Mouse (Mus musculus): ENCODE results near the gene Trpm3. TPM values are rescaled to one million over a fixed set of nuclear protein-coding genes. Genes with fewer than 3 reads are reported as not detected.

Gene Trpm3
- polyA plus RNA-seq, 1 experiment = 53.1 TPM

DNA sequence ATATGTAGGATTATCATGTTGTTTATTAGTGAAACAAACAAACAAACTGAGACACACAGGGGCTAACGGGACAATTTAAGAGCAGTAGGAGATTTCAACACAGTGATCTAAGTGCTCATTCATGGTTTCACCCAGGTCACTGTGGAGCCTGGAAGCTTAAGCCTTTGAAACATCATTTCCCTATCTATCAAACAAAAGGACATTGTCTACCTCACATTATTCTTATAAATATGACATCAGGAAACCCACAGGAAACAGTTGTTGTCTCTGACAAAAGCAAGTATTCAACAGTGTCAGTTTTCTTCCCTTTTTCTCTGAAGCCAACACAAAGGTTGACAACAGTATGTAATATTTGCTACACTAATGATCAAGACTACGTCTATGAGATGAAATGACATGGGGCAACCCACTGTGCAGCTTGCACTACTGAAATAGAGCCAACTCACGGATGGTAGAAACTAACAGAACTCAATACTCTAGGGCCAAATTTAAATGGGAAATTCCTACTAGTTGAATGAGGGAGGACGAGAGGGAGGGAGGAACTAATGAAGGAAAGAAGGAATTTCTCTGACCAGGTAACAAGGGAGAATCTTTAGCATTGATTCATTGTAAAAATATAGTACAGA lies 443.4 kb downstream of the Trpm3 start:
- no peak overlapping the region for H3K27ac ChIP-seq (ENCODE audit: insufficient read depth, low read length)
- no peak for TF ChIP-seq CTCF (IDR thresholded peaks at IDR 0.05; ENCODE audit: borderline replicate concordance, insufficient read depth, low read depth, low read length)
- no peak overlapping the region for H3K4me3 ChIP-seq (replicated peaks; ENCODE audit: insufficient read depth, low read depth, low read length)
- H3K27me3 ChIP-seq (ENCODE audit: control insufficient read depth, insufficient read depth, low read length) = no peaks in the 10 kb centered on the region
- no peaks in the 10 kb centered on the region; the same call in 1 of the 2 replicates for H3K4me1 ChIP-seq (ENCODE audit: control insufficient read depth, insufficient read depth, low read length)
- WGBS = 40% methylated on average over 4 of the region's 4 CpGs
- peak in 1 of 2 experiments; percentile 67 for DNase-seq

DNA sequence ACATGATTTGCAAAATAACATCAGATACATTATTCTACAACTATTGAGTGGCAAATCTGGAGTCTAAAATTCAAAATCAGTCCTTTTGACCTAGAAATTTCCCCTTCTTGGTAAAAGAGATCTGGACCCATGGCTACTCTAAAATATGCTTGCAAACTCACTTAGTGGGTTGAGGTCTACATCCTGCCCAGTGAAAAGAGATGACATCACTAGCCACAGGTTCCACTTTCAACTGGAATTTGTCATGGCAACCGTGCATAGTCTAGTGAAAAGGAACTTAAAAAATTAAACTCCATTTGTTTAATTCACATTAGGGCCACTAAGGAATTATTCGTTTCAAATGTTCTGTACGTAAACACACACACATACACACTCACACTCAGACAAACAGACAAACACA lies 455.6 kb downstream of the Trpm3 start:
- DNase-seq = no peak
- Histone ChIP-seq H3K27me3 (ENCODE audit: control insufficient read depth, insufficient read depth, low read length) (no peaks in the 10 kb centered on the region), H3K4me3 (replicated peaks; ENCODE audit: insufficient read depth, low read depth, low read length) (no peak overlapping the region), H3K4me1 (ENCODE audit: control insufficient read depth, insufficient read depth, low read length) (peaks cover 5% of the 10 kb centered on the region; the same call in 1 of the 2 replicates), H3K27ac (ENCODE audit: insufficient read depth, low read length) (no peak overlapping the region)
- WGBS = 93% methylated on average over 3 of the region's 3 CpGs
- TF ChIP-seq CTCF (IDR thresholded peaks at IDR 0.05; ENCODE audit: borderline replicate concordance, insufficient read depth, low read depth, low read length) (no peak), POLR2A (IDR thresholded peaks at IDR 0.05; ENCODE audit: borderline replicate concordance, insufficient read depth, low read length) (no peak)

GRCm38 (mm10) chr19:22595246-22595645 lies 456.4 kb downstream of the Trpm3 start:
- TF ChIP-seq CTCF (IDR thresholded peaks at IDR 0.05; ENCODE audit: borderline replicate concordance, insufficient read depth, low read depth, low read length) = no peak
- TF ChIP-seq POLR2A (IDR thresholded peaks at IDR 0.05; ENCODE audit: borderline replicate concordance, insufficient read depth, low read length) = no peak
- Histone ChIP-seq H3K27me3 (ENCODE audit: control insufficient read depth, insufficient read depth, low read length) (no peaks in the 10 kb centered on the region), H3K4me3 (replicated peaks; ENCODE audit: insufficient read depth, low read depth, low read length) (no peak overlapping the region), H3K4me1 (ENCODE audit: control insufficient read depth, insufficient read depth, low read length) (peaks cover 3% of the 10 kb centered on the region; the same call in 1 of the 2 replicates), H3K27ac (ENCODE audit: insufficient read depth, low read length) (no peak overlapping the region)
- no peak for DNase-seq
- WGBS = 81% methylated on average over 2 of the region's 2 CpGs

DNA sequence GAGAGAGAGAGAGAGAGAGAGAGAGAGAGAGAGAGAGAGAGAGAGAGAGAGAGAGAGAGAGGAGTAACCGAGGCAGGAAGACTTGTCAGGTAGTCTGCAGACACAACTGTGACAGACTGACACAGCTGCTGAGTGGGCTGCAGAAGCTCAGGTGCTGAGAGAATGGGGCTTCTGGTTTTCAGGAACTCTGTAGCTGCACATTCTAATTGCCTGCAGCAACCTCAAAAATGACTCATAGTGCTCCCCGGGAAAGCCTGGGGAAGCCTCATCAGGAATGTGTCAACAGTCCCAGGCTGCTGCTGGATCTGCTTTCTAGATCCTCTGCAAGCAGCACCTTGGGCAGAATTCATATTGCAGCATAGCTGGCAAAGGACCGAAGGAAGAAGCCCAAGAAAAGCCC lies 457.9 kb downstream of the Trpm3 start:
- Histone ChIP-seq H3K27me3 (ENCODE audit: control insufficient read depth, insufficient read depth, low read length) (no peaks in the 10 kb centered on the region), H3K4me1 (ENCODE audit: control insufficient read depth, insufficient read depth, low read length) (peaks cover 3% of the 10 kb centered on the region; the same call in 1 of the 2 replicates), H3K27ac (ENCODE audit: insufficient read depth, low read length) (no peak overlapping the region), H3K4me3 (replicated peaks; ENCODE audit: insufficient read depth, low read depth, low read length) (no peak overlapping the region)
- WGBS = 14% methylated on average over 3 of the region's 3 CpGs
- DNase-seq = peak; percentile 57 to 68
- TF ChIP-seq POLR2A (IDR thresholded peaks at IDR 0.05; ENCODE audit: borderline replicate concordance, insufficient read depth, low read length) (no peak), CTCF (IDR thresholded peaks at IDR 0.05; ENCODE audit: borderline replicate concordance, insufficient read depth, low read depth, low read length) (no peak)

- no peaks in the 10 kb centered on the region for H3K27me3 ChIP-seq (ENCODE audit: control insufficient read depth, insufficient read depth, low read length)
- peaks cover 15% of the 10 kb centered on the region for H3K4me1 ChIP-seq (ENCODE audit: control insufficient read depth, insufficient read depth, low read length)
- H3K4me3 ChIP-seq (replicated peaks; ENCODE audit: insufficient read depth, low read depth, low read length) = no peak overlapping the region
- H3K27ac ChIP-seq (ENCODE audit: insufficient read depth, low read length) = peak overlapping the region; percentile 48; the same call in 1 of the 2 replicates
- peak; percentile 49 to 64 for DNase-seq
- 11% methylated on average over 4 of the region's 4 CpGs for WGBS
- TF ChIP-seq POLR2A (IDR thresholded peaks at IDR 0.05; ENCODE audit: borderline replicate concordance, insufficient read depth, low read length) (no peak), CTCF (IDR thresholded peaks at IDR 0.05; ENCODE audit: borderline replicate concordance, insufficient read depth, low read depth, low read length) (no peak)
Observed at GRCm38 (mm10) chr19:22604322-22604721, 465.5 kb downstream of the Trpm3 start.

- Histone ChIP-seq H3K4me1 (ENCODE audit: control insufficient read depth, insufficient read depth, low read length) (peaks cover 17% of the 10 kb centered on the region), H3K4me3 (replicated peaks; ENCODE audit: insufficient read depth, low read depth, low read length) (no peak overlapping the region), H3K27me3 (ENCODE audit: control insufficient read depth, insufficient read depth, low read length) (no peaks in the 10 kb centered on the region), H3K27ac (ENCODE audit: insufficient read depth, low read length) (no peak overlapping the region)
- WGBS = 73% methylated on average over 5 of the region's 5 CpGs
- peak in 1 of 2 experiments; percentile 47 for DNase-seq
- TF ChIP-seq CTCF (IDR thresholded peaks at IDR 0.05; ENCODE audit: borderline replicate concordance, insufficient read depth, low read depth, low read length) = no peak
- no peak for TF ChIP-seq POLR2A (IDR thresholded peaks at IDR 0.05; ENCODE audit: borderline replicate concordance, insufficient read depth, low read length)
Observed at GRCm38 (mm10) chr19:22607985-22608684, 469.3 kb downstream of the Trpm3 start.

- Histone ChIP-seq H3K27ac (ENCODE audit: insufficient read depth, low read length) (no peak overlapping the region), H3K4me1 (ENCODE audit: control insufficient read depth, insufficient read depth, low read length) (peaks cover 2% of the 10 kb centered on the region), H3K4me3 (replicated peaks; ENCODE audit: insufficient read depth, low read depth, low read length) (no peak overlapping the region), H3K27me3 (ENCODE audit: control insufficient read depth, insufficient read depth, low read length) (no peaks in the 10 kb centered on the region)
- DNase-seq = no peak
- WGBS = 88% methylated on average over 2 of the region's 2 CpGs
- TF ChIP-seq POLR2A (IDR thresholded peaks at IDR 0.05; ENCODE audit: borderline replicate concordance, insufficient read depth, low read length) (no peak), CTCF (IDR thresholded peaks at IDR 0.05; ENCODE audit: borderline replicate concordance, insufficient read depth, low read depth, low read length) (no peak)
Observed at GRCm38 (mm10) chr19:22611621-22612020, 472.8 kb downstream of the Trpm3 start.

GRCm38 (mm10) chr19:22615367-22615766 lies 476.5 kb downstream of the Trpm3 start:
- peaks cover 2% of the 10 kb centered on the region; the same call in 1 of the 2 replicates for H3K4me1 ChIP-seq (ENCODE audit: control insufficient read depth, insufficient read depth, low read length)
- no peaks in the 10 kb centered on the region for H3K27me3 ChIP-seq (ENCODE audit: control insufficient read depth, insufficient read depth, low read length)
- TF ChIP-seq POLR2A (IDR thresholded peaks at IDR 0.05; ENCODE audit: borderline replicate concordance, insufficient read depth, low read length) (no peak), CTCF (IDR thresholded peaks at IDR 0.05; ENCODE audit: borderline replicate concordance, insufficient read depth, low read depth, low read length) (no peak)
- WGBS = 71% methylated on average over 6 of the region's 6 CpGs
- no peak overlapping the region for H3K4me3 ChIP-seq (replicated peaks; ENCODE audit: insufficient read depth, low read depth, low read length)
- DNase-seq = no peak
- no peak overlapping the region for H3K27ac ChIP-seq (ENCODE audit: insufficient read depth, low read length)

Data from cerebellum, adult 2 months (tissue).